Mouse (Mus musculus) erythroid progenitor cell, adult 5-6 weeks (primary cell): Measurements from ENCODE around the gene Bmp4. TPM values are rescaled to one million over a fixed set of nuclear protein-coding genes. Genes with fewer than 3 reads are reported as not detected.

Source experiments
- ATAC-seq: replicated peaks from 2 replicates; pipeline ENCODE4 v1.8.0; 2016; ENCODE audit warnings: moderate number of reproducible peaks, mild to moderate bottlenecking, moderate TSS enrichment, inconsistent platforms; ENCODE audit not compliant: poor library complexity, low FRiP score, severe bottlenecking
- total RNA-seq, 2 experiments: library from RNA; stranded (forward) in 1 of 2; stranded (reverse) in 1 of 2; fragments of 150-400 nt in 1 of 2; fragments of 186-747, 209-891 nt in 1 of 2; gene quantifications; 2 replicates each; pipeline versions ENCODE4 v1.2.3 to v1.2.4; 2015 to 2017; ENCODE audit warnings: low replicate concordance in 2 of 2

Bmp4 gene
- total RNA-seq, 2 experiments from 2014 or later = not detected

DNA sequence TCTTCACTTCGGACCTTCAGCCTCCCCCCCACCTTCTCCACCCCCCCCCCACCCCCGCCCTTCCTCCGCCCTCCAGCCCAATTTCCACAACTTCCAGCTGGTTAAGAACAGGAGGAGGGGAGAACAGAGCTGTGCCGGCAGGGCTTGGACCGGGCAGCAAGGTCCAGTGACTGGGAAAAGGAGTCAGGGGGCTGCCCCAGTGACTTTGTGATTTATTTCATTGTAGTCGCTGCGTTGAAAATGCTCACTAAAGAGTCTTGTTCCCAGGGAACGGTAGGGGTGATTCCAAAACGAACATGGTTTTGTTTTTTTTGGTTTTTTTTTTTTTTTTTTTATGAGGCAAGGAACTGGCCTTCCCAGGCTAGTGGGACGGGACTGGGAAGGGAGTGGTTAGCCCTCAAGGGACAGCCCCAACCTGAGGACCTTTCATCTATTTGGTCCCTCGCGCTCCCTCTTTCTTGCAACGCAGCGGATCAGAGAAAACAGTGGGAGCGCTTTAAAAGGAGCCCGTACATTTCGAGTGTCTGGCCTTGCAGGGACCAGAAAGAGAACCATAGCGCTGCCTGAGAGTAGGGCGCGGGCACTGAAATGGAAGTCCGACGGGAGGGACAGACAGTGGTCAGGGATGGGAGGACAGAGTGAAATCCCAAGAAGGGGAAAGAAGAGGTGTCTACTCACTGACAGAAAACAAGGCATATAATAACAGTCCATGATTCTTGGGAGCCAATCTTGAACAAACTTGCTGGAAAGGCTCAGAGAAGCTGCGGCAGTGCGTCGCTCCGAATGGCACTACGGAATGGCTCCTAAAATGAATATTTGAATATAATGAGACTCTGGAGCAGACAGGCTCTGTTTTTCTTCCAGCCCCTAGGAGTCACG is 3.8 kb downstream of the Bmp4 start:
- ATAC-seq = no peak

GRCm38 (mm10) chr14:46385701-46386477 is 4.6 kb downstream of the Bmp4 start:
- no peak for ATAC-seq

- no peak for ATAC-seq
Measured at GRCm38 (mm10) chr14:46384946-46385691, 5.3 kb downstream of the Bmp4 start.

DNA sequence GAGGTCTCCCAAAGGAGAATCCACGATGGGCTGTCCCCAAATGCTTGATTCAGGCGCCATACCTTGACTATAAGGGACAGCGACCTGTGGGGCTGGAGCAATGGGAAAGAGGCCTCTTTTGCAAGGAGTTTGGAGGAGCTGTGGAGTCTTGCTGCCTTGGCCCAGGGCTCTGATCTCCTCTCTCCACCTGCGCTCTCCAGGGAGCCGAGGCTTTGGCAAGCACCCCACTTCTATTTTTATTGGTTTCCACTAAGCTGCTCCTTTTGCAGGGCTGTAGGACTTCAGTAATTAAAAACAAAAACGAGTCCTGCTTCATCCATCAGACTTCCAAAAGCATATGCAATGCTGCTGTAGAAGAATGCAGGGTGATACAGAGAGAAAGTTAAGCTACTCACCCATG is 9.0 kb downstream of the Bmp4 start:
- ATAC-seq = no peak

DNA sequence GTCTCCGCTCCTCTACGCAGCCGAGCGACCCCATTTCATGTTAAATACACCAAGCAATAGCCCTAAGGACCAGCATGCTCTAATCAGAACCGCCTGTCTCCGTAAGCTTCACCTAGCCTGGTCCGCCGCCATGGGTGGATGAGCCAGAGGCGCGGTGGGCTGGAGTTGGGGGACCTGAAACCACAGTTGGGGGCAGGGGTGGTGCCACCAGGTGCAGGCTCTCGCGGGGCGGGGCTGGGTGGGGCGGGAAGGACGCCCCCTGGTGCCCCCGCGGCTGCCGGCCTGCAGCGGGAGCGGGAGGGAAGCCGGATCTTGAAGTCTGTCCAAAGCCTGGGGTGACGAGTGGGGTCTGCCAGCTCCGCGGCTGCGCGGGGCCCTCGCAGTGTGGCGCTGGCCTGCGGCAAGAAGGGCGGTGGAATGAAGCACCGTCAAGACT is 10.2 kb downstream of the Bmp4 start:
- ATAC-seq = no peak

DNA sequence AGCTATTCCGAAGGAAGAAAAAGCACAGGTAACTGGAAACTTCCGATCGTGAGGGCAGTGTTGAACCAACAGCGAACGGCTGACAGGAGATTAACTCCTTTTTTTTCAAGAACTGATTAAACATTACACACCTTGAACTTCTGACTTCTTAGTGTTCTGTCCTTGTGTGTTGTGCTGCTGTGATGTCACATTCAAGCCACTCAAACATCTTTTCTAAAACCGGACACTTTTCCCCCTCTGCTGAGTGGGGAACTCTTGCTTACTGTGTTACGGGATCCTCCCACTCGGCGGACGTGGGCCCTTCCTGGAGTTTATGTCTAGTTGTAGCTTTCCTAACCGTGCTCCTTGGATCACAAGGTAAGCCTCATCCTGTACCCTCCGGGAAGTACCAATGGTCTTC is 11.2 kb downstream of the Bmp4 start, which contains the start of gene Gm15217:
Gene Gm15217 (plus strand): TSS at position 130 of the 400 bp plus-strand sequence.
- ATAC-seq = no peak

DNA sequence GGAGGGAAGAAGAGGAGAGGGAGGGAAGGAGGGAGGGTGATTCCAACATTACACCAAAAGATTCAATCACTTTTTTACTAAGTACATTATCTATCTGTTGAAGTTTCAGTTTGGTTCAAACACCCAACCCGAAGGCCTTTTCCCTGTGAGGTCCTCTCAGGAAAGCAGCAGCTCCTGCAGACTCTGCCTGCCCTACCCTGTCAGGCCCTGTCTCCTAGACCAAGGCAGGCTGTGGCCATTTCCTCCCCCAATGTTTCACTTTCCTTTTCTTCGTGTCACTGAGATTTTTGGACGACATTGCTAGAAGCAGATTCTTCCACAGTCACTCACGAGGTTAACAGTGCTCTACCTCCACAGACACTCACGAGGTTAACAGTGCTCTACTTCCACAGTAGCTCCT is 14.7 kb downstream of the Bmp4 start:
- no peak for ATAC-seq

DNA sequence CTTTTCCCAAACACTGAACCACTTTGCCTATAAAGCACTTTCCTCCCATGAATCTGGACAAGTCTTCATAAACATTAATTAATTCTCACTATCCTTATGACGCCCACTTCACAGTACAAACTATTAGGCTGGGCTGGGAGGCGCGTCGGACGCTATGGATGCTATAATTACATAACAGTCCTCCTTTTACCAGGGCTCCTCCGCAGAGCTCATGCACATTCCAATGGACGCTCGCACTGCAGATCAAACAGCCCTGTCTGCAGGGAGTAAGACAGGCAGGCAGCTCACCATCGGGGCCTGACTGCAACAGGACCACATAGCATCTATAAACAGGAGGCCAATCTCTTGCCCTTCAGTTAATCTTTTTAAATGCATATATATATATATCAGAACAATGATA is 18.0 kb downstream of the Bmp4 start:
- no peak for ATAC-seq

GRCm38 (mm10) chr14:46363209-46363608 is 27.3 kb downstream of the Bmp4 start:
- ATAC-seq = no peak

- no peak for ATAC-seq
Measured at GRCm38 (mm10) chr14:46357696-46358095, 32.8 kb downstream of the Bmp4 start.

DNA sequence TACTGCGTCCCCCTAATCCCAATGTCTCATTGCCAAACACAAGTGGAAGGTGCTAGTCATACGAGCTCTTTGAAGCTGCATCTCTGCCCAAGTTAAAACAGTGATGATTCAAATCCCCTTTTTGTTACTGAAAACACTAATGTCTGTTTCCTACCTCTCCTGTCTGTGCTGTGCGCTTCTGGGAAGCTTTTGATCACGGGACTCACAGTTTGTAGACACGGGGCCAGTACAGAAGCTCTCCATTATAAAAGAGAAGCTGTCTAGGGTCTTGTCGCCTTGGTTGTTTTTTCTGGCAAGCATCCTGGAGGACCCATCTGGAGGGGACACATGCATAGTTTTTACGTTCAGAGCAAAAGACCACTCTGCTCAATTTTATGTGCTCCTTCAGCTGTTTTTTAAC is 33.2 kb downstream of the Bmp4 start:
- no peak for ATAC-seq

- no peak for ATAC-seq
Measured at GRCm38 (mm10) chr14:46344750-46345149, 45.7 kb downstream of the Bmp4 start.

- ATAC-seq = no peak
Measured at GRCm38 (mm10) chr14:46338801-46339200, 51.7 kb downstream of the Bmp4 start.

Other genes starting within 250 kb of the Bmp4 start
- not detected in 2 replicates for gene Gm15217, start 11.3 kb downstream of the Bmp4 start, total RNA-seq (2015; ENCODE audit: low replicate concordance)
- gene Gm15217, start 11.3 kb downstream of the Bmp4 start, total RNA-seq (2017; ENCODE audit: low replicate concordance) = not detected in 2 replicates